Mouse (Mus musculus): ENCODE results near the gene Coq5.

Coq5 gene

DNA sequence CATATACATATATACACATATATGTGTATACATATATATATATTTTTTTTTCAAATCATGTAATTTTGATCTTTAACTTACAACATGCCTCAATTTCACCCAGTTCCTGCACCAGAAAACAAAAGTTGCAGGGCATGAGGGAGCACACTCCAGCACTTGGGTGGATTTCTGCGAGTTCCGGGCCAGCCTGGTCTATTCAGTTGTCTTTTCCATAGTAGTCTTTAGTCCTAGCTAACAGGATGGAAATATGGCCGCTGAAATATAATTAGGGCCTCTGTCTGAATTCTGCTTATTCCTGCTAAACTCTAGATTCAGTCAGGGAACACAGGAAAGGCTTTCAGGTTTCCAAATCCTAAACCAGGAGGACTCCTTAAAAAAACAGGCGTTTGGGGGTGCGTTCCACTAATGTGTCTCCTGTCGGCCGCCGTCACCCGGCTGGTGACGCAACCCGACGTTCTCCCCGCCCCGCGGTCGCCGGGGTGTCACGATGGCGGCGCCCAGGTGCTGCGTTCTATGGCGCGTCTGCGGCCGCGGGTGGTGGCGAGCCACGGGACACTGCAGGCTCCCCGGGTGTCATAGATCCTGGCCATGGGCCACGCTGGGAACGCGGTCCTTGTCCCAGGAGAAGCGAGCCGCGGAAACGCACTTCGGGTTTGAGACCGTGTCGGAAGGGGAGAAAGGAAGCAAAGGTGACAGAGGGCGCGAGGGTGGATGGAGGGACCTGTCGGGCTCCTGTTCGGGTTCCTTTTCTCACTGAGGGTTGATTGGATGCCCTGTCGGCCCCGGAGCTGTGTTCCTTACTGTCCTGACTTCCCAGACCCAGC, at the start of gene Coq5:
Coq5 (plus strand) TSS at position 441 of the 824 bp plus-strand sequence.
- DNase-seq (ENCODE audit: low spot score in 2 of 2): peak; percentile 70 to 78

DNA sequence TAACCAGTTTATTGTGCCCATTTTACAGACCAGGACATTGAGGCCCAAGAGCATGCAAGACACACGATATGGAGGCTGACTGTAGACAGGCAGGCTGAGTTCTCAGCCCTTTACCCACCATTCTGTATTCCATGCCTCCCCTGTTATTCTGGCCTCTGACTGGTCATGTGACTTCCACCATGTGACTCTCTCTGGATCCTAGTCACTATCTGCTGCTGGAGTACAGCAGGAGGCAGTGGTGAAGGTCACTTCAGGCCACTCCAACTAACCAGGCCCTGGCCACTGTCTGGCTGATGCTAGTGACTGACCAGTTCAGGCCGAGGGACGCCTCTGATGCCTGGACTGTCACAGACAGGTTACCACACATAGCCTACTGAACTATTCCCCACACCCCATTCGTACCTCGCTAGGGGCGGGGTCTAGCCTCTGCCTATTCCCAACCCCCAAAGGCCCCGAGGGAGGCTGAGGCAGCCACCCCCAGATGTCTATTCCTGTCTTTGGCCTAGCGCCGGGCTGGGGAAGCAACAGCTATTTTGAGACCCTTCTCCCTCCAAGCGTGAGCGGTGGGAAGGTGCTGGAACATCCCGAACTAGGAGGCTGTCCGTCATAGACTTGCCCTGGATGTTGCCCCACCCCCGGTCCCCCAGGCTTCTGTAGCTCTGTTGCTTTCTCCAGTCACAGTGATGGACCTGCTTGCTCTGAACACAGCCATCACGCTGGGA, 48.5 kb upstream of the Coq5 start:
- peak in 1 of 2 experiments; percentile 68 for DNase-seq (ENCODE audit: low spot score in 2 of 2)

DNA sequence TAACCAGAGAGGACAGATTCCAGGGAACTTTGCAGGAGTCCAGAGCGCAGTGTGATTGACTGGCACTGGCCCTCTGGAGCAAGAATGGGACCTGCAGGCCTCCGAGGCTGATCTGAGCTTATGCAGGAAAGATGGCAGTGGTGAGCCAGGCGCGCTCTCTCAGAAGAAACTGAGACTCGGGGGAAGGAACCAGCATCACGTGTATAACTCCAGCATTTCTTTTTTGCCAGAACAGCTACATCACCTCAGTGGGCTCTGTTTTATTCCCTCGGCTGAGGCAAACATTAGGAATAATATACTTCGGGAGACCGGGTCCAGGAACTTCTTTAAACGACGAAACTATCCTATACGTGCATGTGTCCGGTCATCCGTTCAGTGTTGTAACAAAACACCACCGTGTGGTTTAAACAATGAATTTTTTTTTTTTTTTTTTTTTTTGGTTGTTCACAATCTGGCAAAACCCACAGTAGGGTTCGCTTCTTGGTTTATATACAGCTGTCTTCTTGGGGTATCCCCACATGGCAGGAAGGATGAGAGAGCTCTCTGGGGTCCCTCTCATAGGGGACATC, 47.8 kb upstream of the Coq5 start:
- DNase-seq (ENCODE audit: low spot score in 2 of 2): no peak

DNA sequence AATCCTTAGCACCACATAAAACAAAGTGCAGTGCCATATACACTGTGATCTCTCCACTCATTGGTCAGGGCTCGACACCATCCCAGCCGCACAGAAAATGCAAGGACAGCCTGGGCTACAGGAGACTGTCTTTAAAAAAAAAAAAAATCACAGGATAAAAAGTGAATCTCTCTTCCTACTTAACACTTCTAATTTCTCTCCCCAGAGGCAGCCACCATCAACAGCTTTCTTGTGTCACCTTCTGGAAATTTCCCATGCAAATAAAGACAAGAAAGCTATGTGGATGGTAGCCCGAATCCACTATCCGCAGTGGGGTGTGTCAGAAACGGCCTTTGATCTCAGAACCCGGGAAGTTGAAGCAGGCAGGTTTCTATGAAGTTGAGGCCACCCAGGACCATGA, 47.0 kb upstream of the Coq5 start:
- DNase-seq (ENCODE audit: low spot score in 2 of 2): no peak

DNA sequence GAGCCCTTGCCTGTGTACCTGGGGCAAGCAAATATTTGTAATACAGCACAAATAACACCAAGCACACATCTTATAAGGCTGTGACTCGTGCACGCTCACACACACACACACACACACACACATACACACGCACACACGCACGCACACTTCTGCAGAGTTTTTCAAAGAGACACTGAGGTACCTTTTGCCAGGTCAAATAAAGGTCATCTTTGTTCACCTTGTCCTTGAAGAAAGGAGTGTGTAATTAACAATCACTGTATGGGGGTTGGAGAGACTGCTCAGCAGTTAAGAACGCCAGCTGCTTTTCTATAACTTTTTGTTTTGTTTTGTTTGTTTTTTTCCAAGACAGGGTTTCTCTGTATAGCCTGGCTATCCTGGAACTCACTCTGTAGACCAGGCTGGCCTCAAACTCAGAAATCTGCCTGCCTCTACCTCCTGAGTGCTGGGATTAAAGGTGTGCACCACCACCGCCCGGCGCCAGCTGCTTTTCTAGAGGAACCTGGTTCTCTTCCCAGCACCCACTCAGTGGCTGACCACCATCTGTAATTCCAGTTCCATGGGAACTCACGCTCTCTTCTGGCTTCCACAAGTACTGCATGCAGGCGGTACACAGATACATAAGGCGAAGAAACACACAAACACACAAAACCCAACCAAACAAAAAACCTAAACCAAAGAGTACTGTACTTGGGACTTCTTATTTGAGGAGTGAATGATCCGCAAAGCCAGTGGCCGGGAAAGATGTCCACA, 46.3 kb upstream of the Coq5 start:
- DNase-seq (ENCODE audit: low spot score in 2 of 2): no peak

DNA sequence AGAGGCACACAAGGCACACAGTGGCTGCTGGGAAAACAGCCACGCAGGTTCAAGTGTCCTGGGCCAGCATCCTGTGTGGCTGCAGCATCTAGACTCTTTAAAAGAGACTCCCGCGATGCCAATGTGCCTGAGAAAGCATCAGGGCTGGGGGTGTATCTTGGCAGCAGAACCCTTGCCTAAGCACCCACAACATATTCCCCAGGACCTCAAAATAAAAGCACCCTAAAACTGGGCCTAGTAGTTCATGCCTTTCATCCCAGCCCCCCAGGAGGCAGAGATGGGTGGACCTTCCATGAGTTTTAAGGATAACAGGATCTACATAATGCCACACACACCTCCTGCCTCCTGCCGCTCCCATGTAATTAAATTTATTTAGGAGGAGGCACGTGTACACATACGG, 44.9 kb upstream of the Coq5 start:
- no peak for DNase-seq (ENCODE audit: low spot score in 2 of 2)

DNA sequence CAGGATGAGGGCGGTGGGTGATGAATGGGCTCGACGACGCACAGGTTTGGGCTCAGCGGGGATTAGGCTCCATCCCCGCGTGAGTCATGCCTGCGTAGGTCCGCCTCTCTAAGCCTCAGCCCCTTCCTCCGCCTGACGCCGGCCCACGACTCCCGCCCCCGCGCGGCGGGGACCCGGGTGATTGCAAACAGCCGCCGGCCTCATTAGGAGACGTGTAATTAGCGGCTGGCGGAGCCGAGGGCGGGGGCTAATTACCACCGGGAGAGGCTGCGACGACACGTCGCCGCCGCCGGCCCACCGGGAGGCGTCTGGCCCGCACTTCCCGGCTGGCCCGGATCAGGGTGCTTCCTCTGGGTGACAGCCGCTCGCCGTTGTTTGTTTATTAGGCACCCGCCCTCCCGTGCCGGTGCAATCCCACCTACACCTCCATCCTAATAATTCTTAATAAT, 44.1 kb upstream of the Coq5 start:
- DNase-seq (ENCODE audit: low spot score in 2 of 2): peak; percentile 60

DNA sequence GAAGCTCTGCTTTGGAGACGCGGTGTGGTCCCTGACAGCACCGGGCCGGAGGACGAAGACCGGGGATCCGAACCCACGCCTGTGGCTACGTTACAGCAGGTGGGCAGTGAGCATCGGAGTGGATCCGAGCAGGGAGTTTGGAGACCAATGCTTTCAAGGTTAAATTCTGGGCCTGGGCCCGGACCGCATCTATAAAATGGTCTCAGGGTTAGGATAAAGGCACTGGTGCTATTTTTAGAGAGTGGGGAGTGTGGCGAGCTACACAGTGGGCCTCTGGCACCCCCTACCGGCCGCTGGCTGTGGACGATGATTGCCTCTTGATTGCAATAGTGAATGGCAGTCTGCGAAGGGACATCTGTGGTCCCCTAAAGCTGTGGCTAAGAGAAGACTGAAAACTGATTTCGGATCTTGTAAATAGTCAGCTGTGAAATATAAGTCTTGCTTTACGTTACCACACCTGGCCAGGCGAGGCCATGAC, 43.6 kb upstream of the Coq5 start, which contains the start of gene Pop5:
Pop5 (plus strand) TSS at position 51 of the 478 bp plus-strand sequence.
- peak; percentile 74 to 89 for DNase-seq (ENCODE audit: low spot score in 2 of 2)

DNA sequence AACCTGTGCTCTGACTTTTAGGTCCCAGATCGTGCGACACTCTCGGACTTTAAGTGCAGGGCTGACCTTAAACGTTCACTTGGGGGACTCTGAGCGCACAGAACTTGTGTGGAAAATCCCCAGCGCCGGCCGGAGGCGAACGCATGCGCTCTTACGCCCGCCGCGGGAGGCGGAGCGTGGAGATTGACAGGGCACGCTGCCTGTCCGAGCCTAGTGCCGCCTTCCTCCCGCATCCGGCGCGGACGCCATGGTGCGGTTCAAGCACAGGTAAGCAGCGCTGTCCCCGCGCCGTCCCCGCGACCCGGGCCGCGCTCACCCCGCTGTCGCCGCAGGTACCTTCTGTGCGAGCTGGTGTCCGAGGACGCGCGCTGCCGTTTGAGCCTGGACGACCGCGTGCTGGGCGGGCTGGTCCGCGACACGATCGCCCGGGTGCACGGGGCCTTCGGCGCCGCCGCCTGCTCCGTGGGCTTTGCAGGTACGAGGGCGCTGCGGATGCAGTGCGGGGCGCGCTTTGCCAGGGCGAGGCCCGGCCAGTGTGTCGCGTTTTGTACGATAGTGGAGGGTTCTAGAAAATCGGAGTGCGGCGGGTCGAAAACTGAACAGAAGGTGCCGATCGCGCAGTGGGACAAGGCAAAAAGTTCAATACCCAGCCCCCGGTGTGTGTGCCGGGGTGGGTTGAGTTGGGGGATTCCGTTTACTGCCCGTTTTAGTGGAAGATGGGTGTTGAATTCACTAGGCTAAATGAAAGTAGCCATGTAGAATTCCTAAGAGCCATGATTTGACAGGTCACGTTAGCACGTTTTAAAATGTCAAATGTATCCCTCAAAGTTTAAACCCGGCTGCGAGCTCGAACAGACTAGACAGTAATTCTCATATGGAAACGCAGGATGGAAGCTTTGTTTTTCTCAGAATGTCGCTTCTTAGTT, 41.4 kb upstream of the Coq5 start:
- DNase-seq (ENCODE audit: low spot score in 2 of 2): peak; percentile 76 to 85

DNA sequence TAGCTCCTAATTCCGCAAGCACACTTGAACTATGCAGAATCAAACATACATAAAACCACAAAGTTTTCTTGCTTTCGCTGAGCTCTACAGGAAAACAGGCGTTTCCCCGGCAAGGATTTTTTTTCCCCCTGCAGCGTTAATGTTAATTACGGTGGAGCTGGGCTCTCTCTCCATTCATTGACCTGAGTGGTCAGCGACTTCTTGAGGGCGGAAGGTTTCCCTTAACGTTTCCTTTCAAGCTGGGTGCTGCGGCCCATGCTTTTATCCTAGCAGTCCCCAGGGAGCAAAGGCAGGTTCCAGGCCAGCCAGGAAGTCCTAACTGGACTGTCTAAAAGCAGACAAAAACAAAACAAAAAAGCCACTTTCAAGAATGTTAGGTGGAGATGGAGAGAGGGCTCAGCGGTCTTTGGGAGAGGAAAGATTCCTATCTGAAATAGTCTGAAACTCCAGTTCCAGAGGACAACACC, 40.7 kb upstream of the Coq5 start:
- no peak for DNase-seq (ENCODE audit: low spot score in 2 of 2)

DNA sequence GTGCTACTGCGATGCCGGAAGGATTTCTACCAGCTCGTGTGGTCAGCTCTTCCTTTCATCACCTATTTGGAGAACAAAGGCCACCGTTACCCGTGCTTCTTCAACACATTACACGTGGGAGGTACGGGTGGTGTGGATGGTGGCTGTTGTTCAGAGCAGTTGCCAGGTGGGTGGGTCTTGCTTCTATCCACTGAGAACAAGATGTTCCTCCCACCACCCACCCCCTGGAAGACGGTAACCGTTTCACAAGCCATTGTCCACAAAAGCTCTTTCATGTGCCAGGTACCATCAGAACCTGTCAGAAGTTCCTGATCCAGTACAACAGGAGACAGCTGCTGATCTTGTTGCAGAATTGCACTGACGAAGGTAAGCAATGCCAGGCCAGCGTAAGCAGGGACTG, 39.3 kb upstream of the Coq5 start:
- DNase-seq (ENCODE audit: low spot score in 2 of 2): no peak

DNA sequence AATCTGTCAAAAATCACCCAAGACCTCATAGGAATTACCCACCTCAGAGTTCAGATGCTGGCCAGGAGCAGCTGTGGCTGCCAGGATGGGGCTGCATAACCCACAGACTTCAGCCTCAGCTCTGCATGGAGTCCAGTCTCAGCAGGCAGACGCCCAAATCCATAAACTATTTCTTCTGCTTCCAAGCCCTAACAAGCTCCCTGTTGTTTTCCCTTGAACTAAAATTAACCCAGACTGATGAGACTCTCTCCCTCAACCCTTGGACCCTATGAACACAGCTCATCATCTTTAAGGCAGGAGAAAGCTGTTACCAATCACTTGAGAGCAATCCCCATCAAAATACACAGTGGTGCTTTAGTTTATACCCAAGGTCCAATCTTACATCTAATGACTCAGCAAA, 24.0 kb upstream of the Coq5 start:
- no peak for DNase-seq (ENCODE audit: low spot score in 2 of 2)

DNA sequence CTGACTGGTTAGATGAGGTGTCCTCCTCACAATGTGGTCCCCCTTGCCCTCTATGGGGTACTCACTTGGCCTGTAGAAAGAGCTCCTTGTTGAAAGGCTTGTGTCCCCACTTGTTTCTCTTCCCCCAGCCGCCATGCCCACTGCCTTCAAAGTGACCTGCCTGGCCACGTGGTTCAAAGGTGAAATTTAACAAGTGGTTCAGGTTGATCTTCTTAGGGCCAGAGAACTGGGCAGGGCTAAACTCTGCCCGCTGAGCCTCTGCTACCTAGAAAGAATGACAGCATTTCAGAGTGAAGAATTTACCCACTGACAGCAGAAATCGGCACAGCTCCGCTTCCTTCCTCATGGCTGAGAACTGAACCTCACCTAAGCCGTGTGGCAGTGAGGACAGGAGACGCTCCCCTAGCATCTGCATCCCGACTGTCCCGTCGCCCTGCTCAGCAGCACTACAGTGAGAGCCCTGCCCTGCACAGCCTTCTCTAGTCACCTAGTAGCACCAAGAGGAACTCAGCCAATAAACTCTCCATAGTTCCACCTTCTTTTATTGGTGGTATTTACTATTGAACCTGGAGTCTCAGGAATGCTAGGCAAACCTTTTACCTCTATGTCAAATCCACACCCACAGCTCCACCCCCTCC, 22.4 kb upstream of the Coq5 start:
- no peak for DNase-seq (ENCODE audit: low spot score in 2 of 2)

DNA sequence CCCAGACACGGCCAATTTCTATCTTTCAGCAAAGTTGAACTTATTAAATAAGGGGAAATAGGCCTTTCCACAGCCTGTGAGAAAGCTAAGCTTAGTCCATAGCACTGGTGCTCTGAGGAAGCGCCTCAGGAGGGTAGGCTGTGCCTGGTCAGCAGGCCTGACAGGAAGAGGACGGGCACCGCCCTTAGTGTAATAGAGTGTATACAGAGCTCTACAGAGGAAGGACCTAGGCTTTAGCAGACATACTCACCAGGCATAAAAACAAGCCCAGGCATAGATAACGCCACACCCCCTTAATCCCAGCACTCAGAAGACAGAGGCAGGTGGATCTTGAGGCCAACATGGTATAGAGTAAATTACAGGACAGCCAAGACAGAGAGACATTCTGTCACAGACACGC, 19.1 kb upstream of the Coq5 start:
- DNase-seq (ENCODE audit: low spot score in 2 of 2): no peak

DNA sequence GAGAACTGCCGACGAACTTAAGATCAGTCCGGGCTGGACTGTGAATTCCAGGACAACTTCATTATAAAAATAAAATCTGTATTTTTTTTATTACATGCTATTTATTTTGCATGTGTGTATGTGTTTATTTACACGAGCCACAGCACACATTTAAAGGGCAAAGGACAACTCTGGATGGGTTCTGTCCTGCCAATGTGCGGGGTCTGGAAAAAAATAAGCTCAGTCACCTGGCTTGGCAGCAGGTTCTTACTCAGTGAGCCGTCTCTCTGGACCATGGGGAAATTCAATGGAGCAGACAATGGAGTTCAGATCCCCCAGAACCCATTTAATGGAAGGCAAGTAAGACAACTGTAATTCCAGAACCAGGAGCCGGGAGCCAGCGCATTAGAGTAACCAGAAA, 18.3 kb upstream of the Coq5 start:
- no peak for DNase-seq (ENCODE audit: low spot score in 2 of 2)

DNA sequence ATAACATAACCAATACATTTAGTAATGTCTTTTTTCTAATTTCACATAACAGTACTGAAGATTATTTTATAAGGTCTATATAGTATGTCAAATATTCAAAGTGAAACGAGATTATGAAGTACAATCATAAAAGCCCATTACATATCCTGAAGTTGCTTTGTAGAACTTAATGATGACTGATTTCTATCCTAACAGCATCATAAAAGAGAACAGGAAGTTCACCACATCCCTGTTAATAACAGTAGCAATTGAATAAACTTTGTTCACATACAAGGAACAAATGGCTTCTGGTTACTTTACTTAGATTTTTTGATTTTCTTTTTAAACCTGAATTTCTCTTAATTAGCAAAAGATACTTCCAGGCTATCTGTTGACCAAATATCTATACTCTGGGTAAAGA, 17.6 kb upstream of the Coq5 start:
- no peak for DNase-seq (ENCODE audit: low spot score in 2 of 2)

DNA sequence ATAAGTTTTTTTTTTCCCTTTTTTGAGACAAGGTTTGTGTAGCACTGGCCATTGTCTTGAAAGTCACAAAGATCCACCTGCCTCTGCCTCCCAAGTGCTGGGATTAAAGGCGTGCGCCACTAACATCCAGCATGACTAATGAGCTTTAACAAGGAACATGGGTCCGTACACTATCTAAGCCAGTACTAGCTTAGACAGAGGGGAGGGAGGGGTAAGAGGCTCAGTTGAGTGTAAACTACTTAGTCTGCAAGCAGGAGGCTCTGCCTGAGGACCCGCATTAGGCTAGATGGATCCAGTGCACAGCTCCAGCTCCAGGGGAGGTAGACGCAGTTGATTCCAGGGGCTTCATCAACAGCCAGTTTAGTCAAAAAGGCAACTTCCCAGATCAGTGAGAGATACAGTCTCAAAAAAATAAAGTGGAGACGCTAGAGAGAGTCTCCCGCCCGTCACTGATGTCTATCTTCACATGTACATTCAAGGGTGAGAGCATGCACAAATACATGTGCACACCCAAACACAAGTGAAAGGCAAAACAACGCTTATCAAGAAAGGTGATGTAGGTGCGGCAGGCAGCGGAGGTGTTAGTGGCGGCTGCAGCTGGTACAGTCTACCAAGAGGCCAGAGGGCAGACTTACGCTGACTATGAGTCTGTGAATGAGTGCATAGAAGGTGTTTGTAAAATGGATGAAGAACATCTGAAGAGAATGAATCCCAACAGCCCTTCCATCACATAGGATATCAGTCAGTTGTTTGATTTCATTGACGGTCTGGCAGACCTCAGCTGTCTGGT, 16.8 kb upstream of the Coq5 start:
- no peak for DNase-seq (ENCODE audit: low spot score in 2 of 2)

DNA sequence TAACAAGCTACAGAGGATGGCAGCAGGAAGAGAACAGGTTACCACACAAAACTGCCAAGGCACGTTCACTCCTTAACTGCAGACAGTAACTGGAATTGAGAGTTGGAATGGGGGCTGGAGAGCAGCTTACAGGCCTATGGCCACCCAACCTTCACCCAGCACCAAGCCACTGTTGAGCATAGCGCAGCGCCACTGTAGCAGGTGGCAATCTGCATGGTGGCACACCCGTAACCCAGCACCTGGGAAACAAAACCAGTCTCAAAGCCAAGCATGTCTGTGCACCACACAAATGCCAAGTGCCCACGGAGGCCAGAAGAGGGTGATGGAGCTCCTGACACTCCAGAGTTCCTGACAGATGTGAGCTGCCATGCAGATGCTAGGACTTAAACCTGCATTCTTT, 13.1 kb upstream of the Coq5 start:
- DNase-seq (ENCODE audit: low spot score in 2 of 2): no peak

DNA sequence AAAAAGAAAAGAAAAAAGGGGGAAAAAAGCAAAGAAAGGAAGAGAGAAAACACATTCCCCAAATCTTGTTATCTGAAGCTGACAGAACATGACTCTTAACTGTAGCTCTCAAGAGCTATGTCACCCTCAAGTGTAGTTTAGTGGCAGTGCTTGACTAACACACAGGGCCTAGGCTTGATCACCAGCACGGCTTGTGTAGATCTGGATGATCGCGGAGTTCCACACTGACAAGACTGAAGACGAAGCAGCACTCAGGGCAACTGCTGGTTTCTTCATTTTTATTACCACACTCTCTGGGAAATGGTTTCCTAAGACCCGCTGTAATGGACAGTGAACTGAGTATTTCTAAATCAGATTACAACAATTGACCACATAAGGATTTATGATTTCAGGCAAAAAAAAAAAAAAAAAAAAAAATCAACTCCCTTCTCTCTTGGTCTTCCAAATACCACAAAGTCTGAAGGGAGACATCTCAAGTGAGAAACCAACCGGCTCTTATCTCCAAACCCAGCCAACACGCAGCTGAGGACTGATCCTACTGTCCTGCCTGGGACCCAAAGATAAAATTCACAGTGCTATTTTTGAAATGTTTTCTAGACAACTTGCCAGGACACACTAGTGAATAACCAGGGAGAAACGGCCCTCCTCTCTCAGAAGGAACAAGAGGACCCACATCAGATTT, 12.5 kb upstream of the Coq5 start:
- DNase-seq (ENCODE audit: low spot score in 2 of 2): no peak

Measured in frontal cortex, postnatal 14 days (tissue).